Mouse (Mus musculus): ENCODE measurements at regions not wholly inside any gene's neighbourhood (a gene's known extent, or its start where the extent isn't known, plus 50 kb on each side); places are given as distances from the start of the nearest gene placed in this dataset.
"Not testable (repeated sequence)": the region's sequence is repeated elsewhere in the genome, so short reads cannot be mapped to it uniquely, and the experiment has no call there.

DNA sequence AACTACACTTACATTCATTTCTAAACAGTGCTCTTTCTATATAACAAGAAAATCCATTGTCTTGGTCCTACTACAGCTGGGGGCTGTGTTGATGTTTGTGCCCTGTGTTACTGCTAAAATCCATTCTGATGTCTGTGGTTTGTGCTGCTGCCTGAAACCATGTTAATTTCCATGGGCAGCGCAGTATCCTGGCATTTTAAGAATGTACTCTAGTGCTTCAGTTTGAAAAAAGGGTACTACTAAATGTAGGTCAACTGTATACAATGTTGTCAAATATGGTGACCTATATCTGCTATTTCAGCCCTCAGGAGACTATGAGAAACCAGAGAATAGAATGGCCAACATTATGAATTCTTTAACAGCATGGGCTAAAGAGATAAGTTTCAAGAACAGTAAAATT, 1052.2 kb downstream of the Hace1 start:
- no peak overlapping the region for H3K9ac ChIP-seq
- no peak overlapping the region for H3K4me2 ChIP-seq
- no peaks in the 10 kb centered on the region for H3K4me1 ChIP-seq
- no peak overlapping the region for H3K27ac ChIP-seq
- H3K27me3 ChIP-seq = no peaks in the 10 kb centered on the region
- no peaks in the 10 kb centered on the region for H3K9me3 ChIP-seq (replicated peaks)
- 84% methylated on average over 1 of the region's 1 CpGs for WGBS
- no peaks in the 10 kb centered on the region for H3K36me3 ChIP-seq
- no peak overlapping the region for H3K4me3 ChIP-seq (replicated peaks)
- no peak for ATAC-seq (replicated peaks; ENCODE audit: low FRiP score)

GRCm38 (mm10) chr10:46663041-46663440, 1085.4 kb downstream of the Hace1 start:
- Histone ChIP-seq H3K36me3 (no peaks in the 10 kb centered on the region), H3K9me3 (replicated peaks) (no peaks in the 10 kb centered on the region), H3K27ac (no peak overlapping the region), H3K4me2 (no peak overlapping the region), H3K27me3 (no peaks in the 10 kb centered on the region), H3K9ac (no peak overlapping the region), H3K4me1 (no peaks in the 10 kb centered on the region), H3K4me3 (replicated peaks) (no peak overlapping the region)
- no peak for ATAC-seq (replicated peaks; ENCODE audit: low FRiP score)

- not testable (repeated sequence) for H3K9me3 ChIP-seq (replicated peaks); H3K27me3 ChIP-seq; H3K27ac ChIP-seq; H3K4me2 ChIP-seq; H3K4me1 ChIP-seq; H3K9ac ChIP-seq; H3K36me3 ChIP-seq; ATAC-seq (replicated peaks; ENCODE audit: low FRiP score); H3K4me3 ChIP-seq (replicated peaks)
- 93% methylated on average over 1 of the region's 1 CpGs for WGBS
Measured at GRCm38 (mm10) chr10:46689823-46690372, 1112.3 kb downstream of the Hace1 start.

- Histone ChIP-seq H3K4me2 (no peak overlapping the region), H3K27me3 (no peaks in the 10 kb centered on the region), H3K9ac (no peak overlapping the region), H3K4me1 (no peaks in the 10 kb centered on the region), H3K4me3 (replicated peaks) (no peak overlapping the region), H3K27ac (no peak overlapping the region), H3K36me3 (no peaks in the 10 kb centered on the region), H3K9me3 (replicated peaks) (no peaks in the 10 kb centered on the region)
- no peak for ATAC-seq (replicated peaks; ENCODE audit: low FRiP score)
- 82% methylated on average over 3 of the region's 3 CpGs for WGBS
Measured at GRCm38 (mm10) chr10:46692661-46693060, 1115.0 kb downstream of the Hace1 start.

DNA sequence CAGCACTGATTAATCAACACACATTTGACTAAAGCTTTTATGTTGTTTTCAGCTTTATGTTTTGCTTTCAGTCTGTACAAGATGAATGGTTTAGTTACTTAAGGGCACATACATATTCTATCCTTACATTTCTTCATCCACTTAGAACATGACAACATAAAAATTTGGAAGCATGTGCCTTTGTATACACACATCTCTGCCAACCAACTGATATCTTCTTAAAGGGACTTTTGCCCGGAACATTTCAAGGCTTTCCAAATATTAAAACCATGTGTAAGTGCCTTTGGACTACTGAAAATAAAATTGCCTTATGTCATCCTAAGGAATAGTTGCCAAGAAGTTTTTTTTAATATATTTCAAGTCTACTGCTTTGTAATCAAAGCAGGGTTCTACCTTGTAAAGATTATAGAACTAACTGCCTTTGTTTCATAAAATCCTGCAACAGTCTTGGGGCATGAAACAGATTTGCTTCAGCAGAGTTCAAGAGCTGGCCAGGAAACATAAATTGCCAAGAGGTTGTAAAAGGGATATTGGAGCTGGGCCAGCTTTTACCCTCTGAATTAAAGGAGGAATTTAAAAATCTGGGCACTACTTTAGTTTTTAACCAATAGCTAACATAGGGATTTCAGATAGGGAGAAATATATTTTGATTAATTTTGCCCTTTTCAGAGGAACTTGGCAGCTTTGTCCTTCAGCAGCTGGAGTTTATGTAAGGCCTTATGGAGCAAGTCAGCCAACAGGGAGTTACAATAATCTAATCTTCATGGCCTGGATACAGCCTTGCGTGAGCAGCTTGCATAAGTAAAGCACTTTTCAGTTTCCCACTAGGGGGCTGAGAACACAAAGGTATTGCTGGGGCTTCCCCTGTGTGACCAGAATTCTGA, 1120.0 kb downstream of the Hace1 start:
- Histone ChIP-seq H3K9me3 (replicated peaks) (no peaks in the 10 kb centered on the region), H3K4me3 (replicated peaks) (no peak overlapping the region), H3K9ac (no peak overlapping the region), H3K36me3 (no peaks in the 10 kb centered on the region), H3K4me1 (no peaks in the 10 kb centered on the region), H3K27me3 (no peaks in the 10 kb centered on the region), H3K27ac (no peak overlapping the region), H3K4me2 (no peak overlapping the region)
- peak; percentile 66; the same call in 1 of the 2 replicates for ATAC-seq (replicated peaks; ENCODE audit: low FRiP score)
- 54% methylated on average over 2 of the region's 2 CpGs for WGBS

GRCm38 (mm10) chr10:46701221-46701620, 1123.6 kb downstream of the Hace1 start:
- no peaks in the 10 kb centered on the region for H3K4me1 ChIP-seq
- no peaks in the 10 kb centered on the region for H3K9me3 ChIP-seq (replicated peaks)
- no peak overlapping the region for H3K4me3 ChIP-seq (replicated peaks)
- no peaks in the 10 kb centered on the region for H3K27me3 ChIP-seq
- no peak for ATAC-seq (replicated peaks; ENCODE audit: low FRiP score)
- no peak overlapping the region for H3K27ac ChIP-seq
- H3K36me3 ChIP-seq = no peaks in the 10 kb centered on the region
- 70% methylated on average over 4 of the region's 4 CpGs for WGBS
- H3K9ac ChIP-seq = no peak overlapping the region
- no peak overlapping the region for H3K4me2 ChIP-seq

DNA sequence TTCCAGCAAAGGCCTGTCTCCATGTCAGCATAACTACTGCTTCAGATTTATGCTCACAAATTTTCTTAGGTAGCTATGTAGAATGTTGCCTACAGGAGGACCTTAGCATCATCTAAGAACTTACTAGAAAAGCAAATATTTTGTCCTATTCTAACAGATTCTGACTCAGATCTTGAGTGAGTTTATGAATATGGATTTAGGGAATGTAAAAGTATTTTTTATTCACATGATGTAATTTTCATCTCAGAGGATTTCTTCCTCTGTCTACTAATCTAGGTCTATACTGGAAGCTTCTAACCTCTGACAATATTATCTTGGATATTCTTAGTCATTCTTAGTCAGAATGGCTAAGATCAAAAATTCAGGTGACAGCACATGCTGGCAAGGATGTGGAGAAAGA, 1130.4 kb downstream of the Hace1 start:
- not testable (repeated sequence) for H3K4me2 ChIP-seq; H3K27me3 ChIP-seq; ATAC-seq (replicated peaks; ENCODE audit: low FRiP score); H3K9ac ChIP-seq; H3K9me3 ChIP-seq (replicated peaks); H3K36me3 ChIP-seq; H3K27ac ChIP-seq; H3K4me1 ChIP-seq; H3K4me3 ChIP-seq (replicated peaks)

GRCm38 (mm10) chr10:46712690-46713089, 1135.1 kb downstream of the Hace1 start:
- no peak overlapping the region for H3K4me3 ChIP-seq (replicated peaks)
- H3K36me3 ChIP-seq = no peaks in the 10 kb centered on the region
- no peaks in the 10 kb centered on the region for H3K4me1 ChIP-seq
- no peak for ATAC-seq (replicated peaks; ENCODE audit: low FRiP score)
- no peaks in the 10 kb centered on the region for H3K27me3 ChIP-seq
- H3K9me3 ChIP-seq (replicated peaks) = no peaks in the 10 kb centered on the region
- H3K27ac ChIP-seq = no peak overlapping the region
- H3K4me2 ChIP-seq = no peak overlapping the region
- no peak overlapping the region for H3K9ac ChIP-seq

DNA sequence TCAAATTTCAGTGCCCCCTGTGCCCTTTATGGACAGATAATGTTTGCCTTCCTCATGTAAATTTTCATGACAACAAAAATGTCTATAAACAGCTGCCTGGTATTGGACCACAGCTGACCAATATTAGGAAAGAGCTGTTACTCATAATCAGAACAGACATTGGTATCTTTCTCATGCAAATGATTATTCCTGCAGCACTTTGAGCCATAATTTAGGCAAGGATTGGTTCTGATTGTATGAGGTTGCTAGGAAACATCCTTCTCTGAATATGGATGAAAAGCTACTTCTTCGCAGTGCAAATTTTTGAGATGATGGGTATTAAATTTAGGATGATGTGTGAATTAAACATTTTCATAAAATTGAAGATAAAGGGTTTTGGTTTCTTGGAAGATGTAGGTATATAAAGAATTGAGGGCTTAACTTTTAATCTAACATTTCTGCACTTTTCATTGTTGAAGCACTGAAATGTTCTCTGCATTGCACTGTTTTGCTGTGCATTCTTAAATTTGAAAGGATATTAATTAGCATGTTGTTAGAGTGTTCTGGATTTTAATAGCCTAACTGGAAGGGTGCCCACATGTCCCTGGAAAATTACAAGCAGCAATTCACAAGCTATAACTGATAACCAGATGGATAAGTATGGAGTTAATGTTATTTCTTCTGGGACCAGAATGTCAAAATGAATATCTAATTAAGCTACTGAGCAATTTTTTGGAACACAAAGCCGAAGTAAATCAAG, 1140.9 kb downstream of the Hace1 start:
- H3K27me3 ChIP-seq = no peaks in the 10 kb centered on the region
- no peak for ATAC-seq (replicated peaks; ENCODE audit: low FRiP score)
- H3K9ac ChIP-seq = no peak overlapping the region
- H3K36me3 ChIP-seq = no peaks in the 10 kb centered on the region
- no peaks in the 10 kb centered on the region for H3K4me1 ChIP-seq
- WGBS = 80% methylated on average over 2 of the region's 2 CpGs
- H3K4me3 ChIP-seq (replicated peaks) = no peak overlapping the region
- no peak overlapping the region for H3K27ac ChIP-seq
- no peaks in the 10 kb centered on the region for H3K9me3 ChIP-seq (replicated peaks)
- no peak overlapping the region for H3K4me2 ChIP-seq

GRCm38 (mm10) chr10:46719088-46719469, 1141.5 kb downstream of the Hace1 start:
- ATAC-seq (replicated peaks; ENCODE audit: low FRiP score) = no peak
- no peaks in the 10 kb centered on the region for H3K27me3 ChIP-seq
- no peak overlapping the region for H3K4me2 ChIP-seq
- H3K27ac ChIP-seq = no peak overlapping the region
- H3K4me1 ChIP-seq = no peaks in the 10 kb centered on the region
- 80% methylated on average over 2 of the region's 2 CpGs for WGBS
- H3K9ac ChIP-seq = no peak overlapping the region
- H3K9me3 ChIP-seq (replicated peaks) = no peaks in the 10 kb centered on the region
- no peak overlapping the region for H3K4me3 ChIP-seq (replicated peaks)
- H3K36me3 ChIP-seq = no peaks in the 10 kb centered on the region

- ATAC-seq (replicated peaks; ENCODE audit: low FRiP score) = no peak
- no peaks in the 10 kb centered on the region for H3K36me3 ChIP-seq
- WGBS = 70% methylated on average over 2 of the region's 2 CpGs
- no peaks in the 10 kb centered on the region for H3K9me3 ChIP-seq (replicated peaks)
- no peak overlapping the region for H3K9ac ChIP-seq
- H3K4me3 ChIP-seq (replicated peaks) = no peak overlapping the region
- no peaks in the 10 kb centered on the region for H3K27me3 ChIP-seq
- no peak overlapping the region for H3K27ac ChIP-seq
- no peak overlapping the region for H3K4me2 ChIP-seq
- H3K4me1 ChIP-seq = no peaks in the 10 kb centered on the region
Measured at GRCm38 (mm10) chr10:46723666-46724065, 1146.0 kb downstream of the Hace1 start.

DNA sequence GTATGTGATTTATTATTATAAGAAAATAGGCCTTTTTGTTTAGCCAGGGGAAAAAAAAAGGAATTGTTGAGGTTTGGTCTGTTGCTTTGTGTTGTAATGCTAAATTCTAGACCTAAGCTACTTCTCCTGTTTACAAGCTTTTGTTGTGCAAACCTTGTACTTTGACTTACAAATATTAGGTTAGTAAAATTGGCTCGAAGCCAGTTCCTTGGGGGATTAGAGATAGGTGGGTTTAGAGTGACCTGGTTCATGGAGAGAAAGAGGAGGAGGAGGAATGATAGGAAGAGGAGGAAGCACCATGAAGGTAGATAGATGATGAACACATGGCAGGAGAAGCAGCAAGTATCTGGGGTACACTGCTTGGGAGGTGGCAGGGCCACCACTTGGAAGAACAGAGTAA, 1153.0 kb downstream of the Hace1 start:
- Histone ChIP-seq H3K4me2 (no peak overlapping the region), H3K27me3 (no peaks in the 10 kb centered on the region), H3K4me1 (no peaks in the 10 kb centered on the region), H3K27ac (no peak overlapping the region), H3K9ac (no peak overlapping the region), H3K36me3 (no peaks in the 10 kb centered on the region), H3K9me3 (replicated peaks) (no peaks in the 10 kb centered on the region), H3K4me3 (replicated peaks) (no peak overlapping the region)
- WGBS = 73% methylated on average over 1 of the region's 1 CpGs
- ATAC-seq (replicated peaks; ENCODE audit: low FRiP score) = no peak

All from kidney, embryonic 15.5 days (tissue).